Mouse (Mus musculus) embryonic fibroblast, embryonic 13.5 days (primary cell): Measurements from ENCODE around the gene Tcf15. TPM values are rescaled to one million over a fixed set of nuclear protein-coding genes. Genes with fewer than 3 reads are reported as not detected.
A peak's percentile ranks its signal among the peaks of the same experiment; 100 is the strongest.

ENCODE experiments used
- H3K27ac ChIP-seq: 2 replicates; pipeline ENCODE4 v1.5.1; 2012; ENCODE audit warnings: low read length, control low read depth, inconsistent platforms; ENCODE audit not compliant: insufficient read depth
- H3K4me1 ChIP-seq: 2 replicates; pipeline ENCODE4 v1.6.1; 2011; ENCODE audit warnings: low read length; ENCODE audit not compliant: control insufficient read depth, insufficient read depth
- H3K4me3 ChIP-seq: 2 replicates; pipeline ENCODE4 v1.5.1; 2011; ENCODE audit warnings: mild to moderate bottlenecking, control low read depth, low read length; ENCODE audit not compliant: insufficient read depth
- CTCF ChIP-seq: IDR thresholded peaks from 2 replicates; pipeline ENCODE4 v1.5.1; 2011; ENCODE audit warnings: mild to moderate bottlenecking, control low read depth, low read length, moderate library complexity, borderline replicate concordance; ENCODE audit not compliant: insufficient read depth
- POLR2A ChIP-seq: IDR thresholded peaks from 2 replicates; pipeline ENCODE4 v1.6.1; 2011; ENCODE audit warnings: low read depth, mild to moderate bottlenecking, control low read depth, low read length, moderate library complexity
- polyA plus RNA-seq: library from polyadenylated mRNA; stranded (reverse); fragments of >200 nt; gene quantifications from 2 replicates; pipeline ENCODE4 v1.2.4, GENCODE M21; 2011; ENCODE audit warnings: low read depth; ENCODE audit not compliant: missing spikeins, insufficient read length

Tcf15 gene
- polyA plus RNA-seq, 1 experiment: not detected

GRCm38 (mm10) chr2:152189213-152189612, 45.9 kb downstream of the Tcf15 start:
- Histone ChIP-seq H3K4me1 (no peaks in the 10 kb centered on the region), H3K4me3 (no peak overlapping the region), H3K27ac (no peak overlapping the region)
- no peak for TF ChIP-seq CTCF
- TF ChIP-seq POLR2A: no peak

GRCm38 (mm10) chr2:152189640-152190039, 46.3 kb downstream of the Tcf15 start:
- H3K4me3 ChIP-seq: no peak overlapping the region
- TF ChIP-seq CTCF (no peak), POLR2A (no peak)
- no peak overlapping the region for H3K27ac ChIP-seq
- no peaks in the 10 kb centered on the region for H3K4me1 ChIP-seq

DNA sequence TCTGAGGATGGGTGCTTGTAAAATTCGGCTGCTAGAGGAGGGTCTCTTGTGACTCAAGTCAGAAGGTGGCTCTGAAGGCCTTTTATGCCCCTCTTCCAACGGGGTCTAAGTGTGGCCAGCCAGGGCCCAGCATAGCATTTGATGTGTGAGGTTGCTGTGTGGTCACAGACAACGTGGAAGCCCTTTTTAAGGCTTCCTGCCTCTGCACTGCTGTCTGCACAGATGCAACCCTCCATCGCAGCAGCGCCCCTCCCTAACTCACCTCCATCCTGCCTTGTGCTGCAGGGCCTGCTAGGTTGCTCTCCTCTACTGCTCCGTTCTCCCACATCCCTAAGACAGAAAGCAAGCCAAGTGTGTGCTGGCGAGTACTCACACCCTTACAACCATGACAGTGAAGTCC, 46.8 kb downstream of the Tcf15 start:
- H3K27ac ChIP-seq: no peak overlapping the region
- H3K4me3 ChIP-seq: no peak overlapping the region
- H3K4me1 ChIP-seq: no peaks in the 10 kb centered on the region
- TF ChIP-seq CTCF (no peak), POLR2A (no peak)

DNA sequence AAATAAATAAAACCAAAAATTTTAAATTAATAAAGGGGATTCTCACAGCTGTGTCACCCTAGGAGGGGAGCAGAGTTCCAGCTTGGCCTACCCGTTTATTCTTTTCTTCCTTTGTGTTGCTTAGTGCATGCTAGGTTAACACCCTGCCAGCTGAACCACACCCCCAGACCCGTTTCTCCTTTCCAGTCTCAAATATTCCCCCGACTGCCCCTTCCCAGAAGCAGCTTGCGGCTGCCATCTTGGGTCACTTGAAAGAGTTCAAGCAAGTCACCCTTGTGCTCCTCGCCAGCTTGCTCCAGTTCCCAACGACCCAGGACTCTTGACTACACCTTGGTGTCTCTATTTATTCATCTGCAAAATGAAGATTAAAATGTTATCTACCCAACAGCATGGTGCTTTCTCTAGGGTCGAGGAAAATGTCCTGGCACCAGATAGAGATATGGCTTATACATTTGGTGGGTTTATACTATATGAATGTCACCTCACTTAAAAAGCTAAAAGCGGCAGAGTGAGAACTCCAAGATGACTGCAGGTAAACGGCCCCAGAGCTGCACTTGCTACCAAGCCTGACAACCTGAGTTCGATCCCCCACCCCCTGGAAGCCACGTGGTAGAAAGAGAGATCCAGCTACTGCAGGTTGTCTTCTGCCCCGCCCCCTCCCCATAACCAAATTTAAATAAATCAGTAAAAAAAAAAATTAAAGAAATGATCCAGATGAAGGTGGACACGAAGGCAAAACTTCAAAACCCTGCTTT, 49.4 kb downstream of the Tcf15 start:
- Histone ChIP-seq H3K4me1 (no peaks in the 10 kb centered on the region), H3K4me3 (no peak overlapping the region), H3K27ac (no peak overlapping the region)
- TF ChIP-seq POLR2A (no peak), CTCF (no peak)

DNA sequence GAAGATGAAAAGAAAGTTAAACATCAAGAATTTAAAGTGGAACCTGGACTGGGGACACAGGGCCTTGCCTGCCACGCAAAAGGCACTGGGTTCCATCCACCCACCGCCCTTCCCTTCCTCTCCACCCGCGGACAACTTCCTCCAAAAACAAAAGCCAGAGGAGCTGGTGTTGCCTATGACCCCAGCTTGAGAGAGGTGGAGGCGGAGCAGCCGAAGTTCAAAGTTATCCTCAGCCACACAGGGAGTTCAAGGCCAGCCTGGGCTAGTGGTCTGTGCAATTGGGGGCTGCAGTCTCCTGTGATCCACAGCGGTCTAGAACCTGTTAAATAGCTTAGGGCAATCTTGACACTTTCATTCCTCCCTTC, 50.0 kb downstream of the Tcf15 start:
- H3K4me1 ChIP-seq: no peaks in the 10 kb centered on the region
- no peak overlapping the region for H3K27ac ChIP-seq
- H3K4me3 ChIP-seq: no peak overlapping the region
- TF ChIP-seq POLR2A: no peak
- no peak for TF ChIP-seq CTCF

GRCm38 (mm10) chr2:152194586-152194985, 51.2 kb downstream of the Tcf15 start:
- TF ChIP-seq CTCF (no peak), POLR2A (no peak)
- Histone ChIP-seq H3K27ac (no peak overlapping the region), H3K4me1 (no peaks in the 10 kb centered on the region), H3K4me3 (no peak overlapping the region)

DNA sequence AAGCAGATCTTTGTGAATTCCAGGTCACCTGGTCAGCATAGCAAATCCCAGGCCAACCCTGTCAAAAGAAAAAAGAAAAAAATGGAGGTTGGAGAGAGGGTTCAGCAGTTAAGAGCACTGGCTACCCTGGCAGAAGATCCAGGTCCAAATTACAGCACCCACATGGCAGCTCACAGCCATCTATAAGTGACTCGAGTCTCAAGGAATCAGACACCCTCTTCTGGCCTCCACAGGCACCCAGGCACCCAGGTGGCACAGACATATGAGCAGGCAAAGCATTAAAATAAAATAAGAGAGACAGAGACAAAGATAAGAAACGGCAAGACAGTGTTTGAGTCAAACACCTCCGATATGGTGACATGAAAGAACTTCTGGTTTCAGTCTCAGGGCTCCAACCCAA, 53.5 kb downstream of the Tcf15 start:
- Histone ChIP-seq H3K4me1 (no peaks in the 10 kb centered on the region), H3K4me3 (no peak overlapping the region), H3K27ac (no peak overlapping the region)
- TF ChIP-seq CTCF: no peak

GRCm38 (mm10) chr2:152197301-152197712, 53.9 kb downstream of the Tcf15 start:
- TF ChIP-seq POLR2A (no peak), CTCF (0 out of 2 replicates have a peak, but pooled peaks have one; percentile 25)

More at GRCm38 (mm10) chr2:152197301-152197712, 53.9 kb downstream of the Tcf15 start:
- H3K4me3 ChIP-seq: no peak overlapping the region
- H3K4me1 ChIP-seq: no peaks in the 10 kb centered on the region
- H3K27ac ChIP-seq: no peak overlapping the region

Other genes starting within 250 kb of the Tcf15 start
- 2.1 and 4.8 TPM in 2 replicates for gene Angpt4, start 232.4 kb upstream of the Tcf15 start, polyA plus RNA-seq
- gene Fam110a, start 163.3 kb upstream of the Tcf15 start, polyA plus RNA-seq: 9.7 and 13.4 TPM in 2 replicates
- gene Slc52a3, start 147.1 kb upstream of the Tcf15 start, polyA plus RNA-seq: 0.55 and 0.60 TPM in 2 replicates
- not detected in 2 replicates for gene Scrt2, start 62.0 kb upstream of the Tcf15 start, polyA plus RNA-seq
- gene Srxn1, start 38.0 kb upstream of the Tcf15 start, polyA plus RNA-seq: 39.1 and 47.8 TPM in 2 replicates
- 126 and 134 TPM in 2 replicates for gene Csnk2a1, start 83.3 kb downstream of the Tcf15 start, polyA plus RNA-seq
- 61.7 and 74.1 TPM in 2 replicates for gene Tbc1d20, start 150.3 kb downstream of the Tcf15 start, polyA plus RNA-seq
- gene Rbck1, start 189.1 kb downstream of the Tcf15 start, polyA plus RNA-seq: 59.0 and 79.2 TPM in 2 replicates
- 49.1 and 85.1 TPM in 2 replicates for gene Trib3, start 200.5 kb downstream of the Tcf15 start, polyA plus RNA-seq
- gene Nrsn2, start 233.1 kb downstream of the Tcf15 start, polyA plus RNA-seq: not detected in 2 replicates